Mouse (Mus musculus): Measurements from ENCODE around the gene Casc1.

- TF ChIP-seq POLR2A (IDR thresholded peaks at IDR 0.05; ENCODE audit: control insufficient read depth, extremely low read depth, insufficient read depth, low read length, poor library complexity), result no peak
- TF ChIP-seq CTCF (IDR thresholded peaks at IDR 0.05; ENCODE audit: borderline replicate concordance, control insufficient read depth, extremely low read depth, insufficient read depth, low read length, poor library complexity), result no peak
Observed at GRCm38 (mm10) chr6:145234391-145234790, 23.6 kb upstream of the Casc1 start.

Data from thymus, adult 2 months (tissue).